Mouse (Mus musculus) testis, adult 2 months (tissue): ENCODE data around the gene Tceanc2.

Source experiments
- CTCF ChIP-seq: fragments of 200-500 bp; IDR thresholded peaks from 2 replicates; pipeline ENCODE4 v1.5.1; 2012; ENCODE audit warnings: low read depth, mild to moderate bottlenecking, inconsistent platforms, low read length, moderate library complexity; ENCODE audit not compliant: control insufficient read depth, insufficient read depth, insufficient replicate concordance
- POLR2A ChIP-seq: fragments of 200-500 bp; IDR thresholded peaks from 2 replicates; pipeline ENCODE4 v1.6.1; 2012; ENCODE audit warnings: low read depth, mild to moderate bottlenecking, inconsistent platforms, low read length, moderate library complexity; ENCODE audit not compliant: control insufficient read depth

- TF ChIP-seq POLR2A (no peak), CTCF (no peak)
Measured at GRCm38 (mm10) chr4:107211936-107212335, 33.0 kb upstream of the Tceanc2 start.
